Mouse (Mus musculus) layer of hippocampus, adult 2 months (tissue): Measurements from ENCODE around the gene Ero1lb. TPM values are rescaled to one million over a fixed set of nuclear protein-coding genes. Genes with fewer than 3 reads are reported as not detected.
"Not testable (repeated sequence)": the region's sequence is repeated elsewhere in the genome, so short reads cannot be mapped to it uniquely, and the experiment has no call there.

Experiments used
- DNase-seq, 2 experiments: peaks; one replicate each; pipeline ENCODE4 v3.0.0; 2022; ENCODE audit warnings: low spot score in 2 of 2
- H3K27ac ChIP-seq: fragments of 200-600 bp; 2 replicates; pipeline ENCODE4 v1.8.1; 2022
- H3K4me3 ChIP-seq: fragments of 200-600 bp; 2 replicates; pipeline ENCODE4 v1.8.1; 2022; ENCODE audit warnings: mild to moderate bottlenecking
- total RNA-seq, 2 experiments: library from RNA; stranded (reverse); gene quantifications; 2 replicates each; pipeline ENCODE4 v1.2.3; 2021

Ero1lb gene
- total RNA-seq, 2 experiments from 2014 or later, result 12.4 to 14.8 TPM

DNA sequence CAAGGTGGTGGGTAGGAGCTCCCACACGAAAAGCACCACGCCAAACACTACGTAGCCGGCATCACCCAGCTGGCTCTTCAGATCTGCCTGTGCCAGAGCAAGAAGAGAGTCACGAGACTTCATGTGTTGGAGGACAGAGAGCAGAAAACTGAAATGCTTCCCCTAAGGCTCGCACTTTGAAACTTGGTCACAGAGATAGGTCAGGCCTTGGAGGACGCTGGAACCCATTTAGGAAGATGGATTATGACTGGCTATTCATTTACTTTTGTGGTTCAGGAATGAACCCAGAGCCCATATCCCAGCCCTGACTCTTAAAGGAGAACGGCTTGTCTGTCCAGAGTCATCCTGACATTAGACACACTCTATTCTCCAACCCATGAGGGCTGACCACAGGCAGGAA is 54.1 kb downstream of the Ero1lb start:
- DNase-seq, H3K4me3 ChIP-seq, H3K27ac ChIP-seq: not testable (repeated sequence)

DNA sequence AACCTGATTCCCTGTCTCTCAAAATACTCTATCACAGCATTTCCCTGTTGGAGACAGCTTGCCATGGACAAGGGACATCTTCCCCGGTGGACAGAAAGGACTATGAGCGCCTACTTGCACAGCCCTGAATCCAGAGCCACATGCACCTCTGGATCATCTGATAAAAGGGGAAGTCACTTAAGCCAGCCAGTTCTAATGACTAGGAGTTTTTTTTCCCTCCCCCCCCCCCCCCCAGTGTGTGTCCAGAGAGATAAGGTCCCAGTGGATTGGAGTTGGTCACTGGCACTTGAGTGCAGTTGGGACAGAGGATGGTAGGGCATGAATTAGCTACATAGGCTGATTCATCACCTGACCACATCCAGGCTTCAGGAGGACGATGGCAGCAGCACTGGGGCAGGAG is 60.4 kb downstream of the Ero1lb start:
- DNase-seq, H3K27ac ChIP-seq, H3K4me3 ChIP-seq: not testable (repeated sequence)

DNA sequence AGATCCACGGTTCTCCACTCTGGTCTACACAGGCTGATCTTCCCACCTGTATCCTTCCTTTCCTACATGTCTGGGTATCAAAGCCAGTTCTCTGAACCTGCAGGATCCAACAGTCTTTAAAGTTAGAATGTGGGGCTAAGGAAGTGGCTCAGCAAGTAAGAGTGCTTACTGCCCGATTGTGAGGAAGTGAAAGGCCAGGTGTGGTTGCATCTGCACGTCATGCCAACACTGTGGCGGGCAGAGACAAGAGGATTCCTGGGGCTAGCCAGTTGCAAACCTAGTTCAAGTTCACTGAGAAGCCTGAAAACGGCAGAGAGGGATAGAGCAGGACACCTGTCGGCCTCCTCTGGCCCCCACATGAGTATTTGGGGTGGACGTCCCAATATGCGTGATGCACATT is 62.1 kb downstream of the Ero1lb start:
- DNase-seq, H3K4me3 ChIP-seq: not testable (repeated sequence)

DNA sequence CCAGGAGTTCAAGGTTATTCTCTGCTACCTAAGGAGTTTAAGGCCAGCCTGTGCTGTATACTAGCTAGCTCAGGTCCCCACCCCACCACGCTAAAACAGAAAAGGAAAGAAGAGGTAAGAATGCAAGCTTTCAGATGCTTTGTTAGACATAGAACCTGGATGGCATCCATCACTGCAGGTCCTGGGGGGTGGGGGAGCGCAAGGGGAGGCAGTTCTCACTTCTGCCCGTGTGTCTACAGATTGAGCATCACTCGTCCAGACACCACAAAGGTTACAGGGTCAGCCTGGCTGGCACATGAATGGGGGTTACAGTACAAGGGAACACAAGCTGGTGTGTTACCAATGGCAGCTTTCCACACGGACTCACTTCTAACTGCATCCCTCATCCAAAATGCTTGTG is 62.5 kb downstream of the Ero1lb start:
- H3K4me3 ChIP-seq, H3K27ac ChIP-seq, DNase-seq: not testable (repeated sequence)

More for the DNA sequence above, 62.1 kb downstream of the Ero1lb start:
- H3K27ac ChIP-seq, result not testable (repeated sequence)

DNA sequence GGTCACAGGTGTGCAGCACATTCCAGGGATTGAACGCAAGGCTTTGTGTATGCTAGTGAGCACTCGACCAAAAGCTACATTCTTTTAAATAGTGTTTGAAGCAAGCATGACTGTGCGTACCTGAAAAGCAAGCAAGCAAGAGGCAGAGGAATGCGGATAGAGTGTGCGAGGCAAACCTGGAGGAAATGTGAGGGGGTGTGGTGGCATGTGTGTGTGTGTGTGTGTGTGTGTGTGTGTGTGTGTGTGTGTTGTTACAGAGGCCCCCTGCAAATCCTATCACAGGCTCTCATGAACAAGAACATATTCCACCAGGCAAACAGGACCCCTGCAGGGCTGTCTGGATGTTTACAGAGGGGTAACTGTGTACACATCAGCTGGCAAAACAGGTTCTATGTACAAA is 64.6 kb downstream of the Ero1lb start:
- DNase-seq, H3K4me3 ChIP-seq, H3K27ac ChIP-seq: not testable (repeated sequence)

DNA sequence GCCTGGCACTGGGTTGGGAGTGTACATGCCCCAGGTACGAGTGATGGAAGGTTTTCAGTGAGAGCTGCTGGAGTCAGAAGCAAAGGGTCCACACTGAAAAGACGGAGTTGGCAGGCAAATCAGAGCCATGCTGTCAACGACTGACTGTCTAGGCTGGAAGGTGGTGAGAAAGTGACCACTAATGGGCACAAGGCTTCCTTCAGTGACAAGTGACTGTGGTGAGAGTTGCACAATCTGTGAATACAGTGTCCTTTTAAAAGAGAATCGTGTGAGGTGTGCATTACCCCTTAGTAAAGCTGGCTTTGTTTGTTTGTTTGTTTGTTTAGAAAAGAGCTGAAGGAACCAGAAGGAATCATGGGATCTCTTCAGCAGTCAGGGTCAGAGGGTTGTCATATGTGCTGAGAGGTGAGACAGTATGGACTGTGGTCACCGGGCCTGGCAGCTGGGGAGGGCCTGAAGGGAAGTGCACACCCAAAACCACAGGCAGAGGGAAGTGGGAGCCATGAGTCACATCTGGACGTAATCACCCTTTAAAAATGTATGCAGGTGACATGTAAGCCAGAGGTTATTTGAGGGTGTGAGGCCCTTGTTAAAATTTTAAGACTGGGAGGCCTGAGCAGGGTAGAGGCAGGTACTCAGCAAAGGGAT is 69.4 kb downstream of the Ero1lb start:
- not testable (repeated sequence) for H3K4me3 ChIP-seq, H3K27ac ChIP-seq, DNase-seq

DNA sequence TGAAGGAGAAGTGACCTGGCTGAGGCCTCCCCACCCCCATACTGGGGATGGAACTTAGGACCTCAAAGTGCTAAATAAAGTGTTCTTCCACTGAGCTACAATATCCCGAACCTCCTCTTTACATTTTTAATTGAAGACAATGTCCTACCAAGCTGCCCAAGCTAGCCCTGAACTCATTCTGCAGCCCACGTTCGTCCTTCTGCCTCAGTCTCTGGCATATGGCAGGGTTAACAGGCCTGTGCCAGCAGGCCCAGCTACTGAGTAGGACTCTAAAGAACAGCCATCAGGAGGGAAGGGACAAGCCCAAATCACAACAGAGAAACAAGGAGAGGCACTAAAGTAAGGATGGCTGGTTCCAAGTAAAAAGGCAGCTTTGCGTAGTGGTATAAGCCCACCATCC is 77.1 kb downstream of the Ero1lb start:
- DNase-seq, result peak in 1 of 2 experiments; percentile 9
- not testable (repeated sequence) for H3K27ac ChIP-seq, H3K4me3 ChIP-seq

DNA sequence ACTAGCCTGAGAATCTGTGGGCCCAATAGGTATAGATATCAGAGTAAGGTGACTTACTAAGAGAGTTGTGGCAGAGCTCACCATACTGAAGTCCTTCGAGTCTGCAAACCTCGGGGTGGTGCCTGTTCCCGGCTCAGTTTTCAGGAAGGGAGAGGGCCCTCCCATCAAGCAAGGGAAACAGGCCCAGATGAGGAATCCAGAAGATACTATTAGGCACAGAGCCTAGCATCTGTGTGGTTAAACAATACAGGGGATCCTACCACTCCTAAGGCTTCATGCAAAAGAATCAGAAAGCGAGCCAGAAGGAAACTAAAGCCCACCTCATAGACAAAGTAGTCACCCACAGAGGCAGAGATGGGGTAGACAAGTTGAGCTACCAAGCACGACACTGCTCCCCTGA is 81.0 kb downstream of the Ero1lb start:
- DNase-seq, result not testable (repeated sequence)

DNA sequence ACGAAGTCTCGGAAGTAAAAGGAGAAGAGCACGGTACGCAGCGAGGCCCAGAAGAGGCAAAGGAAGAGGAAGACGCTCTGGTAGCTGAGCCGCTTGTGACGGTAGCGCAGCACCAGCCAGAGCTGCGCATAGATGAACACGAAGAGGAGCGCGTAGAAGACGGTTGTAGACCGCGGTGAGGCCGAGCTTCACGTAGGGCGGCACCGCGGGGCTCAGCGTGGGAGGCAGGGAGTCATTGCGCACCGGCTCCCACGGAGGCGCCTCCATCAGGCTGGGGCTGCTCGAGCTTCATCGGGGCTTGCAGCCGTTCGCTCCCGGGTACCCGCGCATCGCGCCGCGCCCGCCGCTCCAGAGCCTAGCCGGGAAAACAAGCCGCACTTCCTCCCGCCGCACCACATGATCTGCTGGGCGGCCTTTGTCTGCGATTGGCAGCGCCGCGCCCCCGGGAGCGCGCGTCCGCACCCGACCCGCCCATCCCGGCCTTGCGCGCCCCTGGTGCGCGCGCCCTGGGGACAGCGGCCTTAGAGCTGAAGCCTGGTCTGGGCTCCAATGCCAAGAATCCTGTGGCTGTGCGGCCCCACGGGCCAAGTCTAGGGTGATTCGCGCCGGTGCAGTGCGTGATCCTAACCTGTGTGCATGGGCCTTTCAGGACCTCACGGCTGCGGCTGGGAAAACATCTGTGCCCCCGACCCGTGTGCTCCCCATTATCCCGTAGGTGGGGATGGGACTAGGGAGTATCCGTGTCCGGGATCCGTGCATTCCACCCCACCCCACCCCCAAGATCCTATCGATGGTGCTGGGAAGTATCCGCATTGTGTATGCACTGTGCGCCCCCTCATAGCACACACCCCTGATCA is 84.6 kb downstream of the Ero1lb start:
- peak overlapping the region; percentile 57 for H3K4me3 ChIP-seq
- peak overlapping the region; percentile 57; the same call in 1 of the 2 replicates for H3K27ac ChIP-seq
- DNase-seq, result peak; percentile 72 to 82

More for the DNA sequence above, 81.0 kb downstream of the Ero1lb start:
- not testable (repeated sequence) for H3K27ac ChIP-seq, H3K4me3 ChIP-seq

DNA sequence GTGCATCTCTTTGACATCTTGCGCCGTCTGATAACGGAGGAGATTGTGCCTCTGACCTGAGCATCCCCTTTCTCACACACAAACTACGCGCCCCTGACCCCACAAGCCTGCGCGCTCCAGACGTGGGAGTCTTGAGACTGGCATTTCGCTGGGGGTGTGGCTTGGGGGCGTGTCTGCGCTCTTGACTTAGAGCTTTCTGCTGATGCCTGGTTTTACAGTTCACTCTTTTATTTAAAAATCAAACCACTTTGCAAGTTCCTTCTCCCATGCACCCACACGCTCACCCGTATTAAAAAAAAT is 85.2 kb downstream of the Ero1lb start:
- H3K4me3 ChIP-seq, result peak overlapping the region; percentile 53
- DNase-seq, result peak; percentile 26 to 40
- H3K27ac ChIP-seq, result not testable (repeated sequence)

Other genes starting within 250 kb of the Ero1lb start
- 10 to 100 TPM; 22.4 to 23.1 TPM for gene Actn2, start 225.1 kb upstream of the Ero1lb start, total RNA-seq
- gene Heatr1, start 170.8 kb upstream of the Ero1lb start, total RNA-seq, result 10 to 100 TPM; 28.9 to 36.9 TPM
- 10 to 100 TPM; 35.1 to 37.2 TPM for gene Lgals8, start 100.9 kb upstream of the Ero1lb start, total RNA-seq
- gene Edaradd, start 45.4 kb upstream of the Ero1lb start, total RNA-seq, result under 1 TPM; 0.26 to 0.29 TPM
- gene Prl2c3, start 234.2 kb downstream of the Ero1lb start, total RNA-seq, result not detected